10 mouse cellular contexts compared by ENCODE assay signal in the genomic region with DNA sequence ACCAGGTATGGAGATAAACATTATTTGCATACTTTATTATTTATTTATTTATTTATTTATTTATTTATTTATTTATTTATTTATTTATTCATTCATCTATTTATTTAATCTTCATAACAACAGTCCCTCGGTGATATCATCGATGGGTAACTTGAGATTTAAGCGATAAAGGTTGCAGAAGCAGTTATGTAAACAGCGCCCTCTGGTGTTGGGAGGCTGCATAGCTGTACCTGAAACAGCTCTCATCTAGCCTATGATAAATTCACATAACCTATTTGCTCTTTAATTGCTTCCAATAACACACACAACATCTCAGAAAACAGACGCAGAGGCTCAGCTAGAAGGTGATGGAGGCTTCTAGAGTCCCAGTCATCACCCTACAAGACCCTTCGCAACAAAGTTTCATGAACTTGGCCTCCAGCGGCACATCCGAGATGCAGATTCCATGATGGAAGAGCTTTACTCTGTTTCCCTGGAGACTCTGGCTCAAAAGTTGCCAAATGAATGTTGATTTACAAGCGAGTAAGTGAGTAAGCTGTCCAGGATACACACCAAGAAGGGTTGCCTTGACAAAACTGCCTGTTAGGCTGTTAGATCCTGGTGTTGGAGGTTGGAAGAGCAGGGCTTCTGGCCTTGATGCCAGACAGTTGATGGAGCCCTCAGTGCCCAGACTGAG.
DNase-seq lines count a peak whose midpoint lies in the region; ATAC-seq and TF ChIP-seq lines count a peak whose summit lies in the region.
"Had no signal": no experiment of that assay in that cellular context is flagged by ENCODE, and none has a peak within 500 bp of the region (broad histone marks: within the 10 kb centered on the region; RNA-seq: fewer than 3 reads in every experiment).

No protein-coding gene starts in this region.

- DNase-seq in heart, adult 2 months, result no peak
- no peak for DNase-seq in heart, adult 8-10 months (ENCODE audit: low spot score)
- peak; percentile 23 for DNase-seq in thymus, adult 2 months
- no peak for DNase-seq in thymus, adult 18-20 months
- no peak for DNase-seq in limb, embryonic 10.5 days (ENCODE audit: low spot score)
- no peak for DNase-seq in gastrocnemius, postnatal 14 days
- no peak for DNase-seq in ovary, postnatal 14 days (ENCODE audit: low spot score)
- DNase-seq: adrenal gland, adult 2 months had no signal

- H3K9ac ChIP-seq in heart, adult 2 months (ENCODE audit: low read depth, low read length), result no peak overlapping the region
- H3K9ac ChIP-seq: limb, embryonic 15.5 days had no signal

- H3K27ac ChIP-seq in heart, adult 2 months, result no peak overlapping the region
- H3K27ac ChIP-seq in thymus, adult 2 months (ENCODE audit: control insufficient read depth, insufficient read depth, low read length), result no peak overlapping the region
- peak overlapping the region; percentile 9; the same call in 1 of the 2 replicates for H3K27ac ChIP-seq in limb, embryonic 10.5 days
- H3K27ac ChIP-seq: limb, embryonic 15.5 days had no signal

- intact Hi-C loops in heart, adult 2 months (cut with DNase I), result loop anchor here (5.0 kb wide), 1 partner anchor 864 kb away; no protein-coding TSS in a partner anchor
- intact Hi-C loops in gastrocnemius, postnatal 14 days (cut with DNase I; ENCODE audit: low total_unique reads), result no loop called here

- no peak for TF ChIP-seq POLR2A in heart, adult 2 months (IDR thresholded peaks at IDR 0.05; ENCODE audit: insufficient read depth, low read depth, low read length)
- TF ChIP-seq POLR2A in thymus, adult 2 months (IDR thresholded peaks at IDR 0.05; ENCODE audit: control insufficient read depth, extremely low read depth, insufficient read depth, low read length, poor library complexity), result no peak

- 77% methylated on average over 9 of the region's 9 CpGs for WGBS in heart, adult 2 months
- WGBS in thymus, adult 2 months, result 79% methylated on average over 9 of the region's 9 CpGs
- whole genome bisulfite sequencing in limb, embryonic 10.5 days, result 84% methylated on average over 9 of the region's 9 CpGs

- H3K36me3 ChIP-seq in heart, adult 2 months (ENCODE audit: control insufficient read depth, insufficient read depth, low read length), result no peaks in the 10 kb centered on the region
- no peaks in the 10 kb centered on the region for H3K36me3 ChIP-seq in thymus, adult 2 months (ENCODE audit: control insufficient read depth, insufficient read depth, low read length)
- H3K36me3 ChIP-seq in limb, embryonic 10.5 days, result no peaks in the 10 kb centered on the region
- H3K36me3 ChIP-seq: limb, embryonic 15.5 days had no signal

- H3K4me3 ChIP-seq in heart, adult 2 months, result no peak overlapping the region
- H3K4me3 ChIP-seq in thymus, adult 2 months (ENCODE audit: control insufficient read depth, insufficient read depth, low read length), result no peak overlapping the region
- no peak overlapping the region for H3K4me3 ChIP-seq in limb, embryonic 10.5 days
- H3K4me3 ChIP-seq: limb, embryonic 15.5 days had no signal

- H3K4me1 ChIP-seq in heart, adult 2 months (ENCODE audit: control insufficient read depth, insufficient read depth, low read length), result no peaks in the 10 kb centered on the region; the same call in 1 of the 2 replicates
- H3K4me1 ChIP-seq in thymus, adult 2 months (replicated peaks; ENCODE audit: control insufficient read depth, insufficient read depth, low read length), result no peaks in the 10 kb centered on the region
- H3K4me1 ChIP-seq in limb, embryonic 10.5 days, result peaks cover 64% of the 10 kb centered on the region

- H3K27me3 ChIP-seq in heart, adult 2 months (ENCODE audit: control insufficient read depth, insufficient read depth, low read length), result no peaks in the 10 kb centered on the region
- H3K27me3 ChIP-seq in thymus, adult 2 months (ENCODE audit: control insufficient read depth, insufficient read depth, low read length), result no peaks in the 10 kb centered on the region; the same call in 1 of the 2 replicates
- peaks cover 21% of the 10 kb centered on the region; the same call in 1 of the 2 replicates for H3K27me3 ChIP-seq in limb, embryonic 10.5 days (ENCODE audit: low read depth, poor library complexity, severe bottlenecking)

- H3K79me2 ChIP-seq in heart, adult 2 months (replicated peaks; ENCODE audit: control insufficient read depth, insufficient read depth, low read length), result no peaks in the 10 kb centered on the region

- H3K9me3 ChIP-seq in limb, embryonic 10.5 days (replicated peaks), result no peaks in the 10 kb centered on the region
- H3K9me3 ChIP-seq: limb, embryonic 15.5 days had no signal

- TF ChIP-seq EP300 in heart, adult 2 months (IDR thresholded peaks at IDR 0.05; ENCODE audit: insufficient read depth, low read depth, low read length), result no peak

- TF ChIP-seq CTCF in heart, adult 2 months (IDR thresholded peaks at IDR 0.05), result peak; percentile 77
- no peak for TF ChIP-seq CTCF in thymus, adult 2 months (IDR thresholded peaks at IDR 0.05; ENCODE audit: borderline replicate concordance, control insufficient read depth, extremely low read depth, insufficient read depth, low read length, poor library complexity)

- no peak; the same call in 1 of the 2 replicates for ATAC-seq in monocyte, adult 5-6 weeks (replicated peaks; ENCODE audit: insufficient number of reproducible peaks, low FRiP score, low TSS enrichment, poor library complexity, severe bottlenecking)
